Mouse (Mus musculus) telencephalon, adult 2 months (tissue): ENCODE measurements at regions not wholly inside any gene's neighbourhood (a gene's known extent, or its start where the extent isn't known, plus 50 kb on each side); places are given as distances from the start of the nearest gene placed in this dataset.

Source experiments
- DNase-seq: peaks from one replicate; pipeline ENCODE4 v3.0.0-alpha.2; 2011; ENCODE audit warnings: low read depth, low spot score

GRCm38 (mm10) chr6:25321446-25321845, 365.3 kb upstream of the Tmem229a start:
- DNase-seq, result no peak

GRCm38 (mm10) chr6:25320291-25320844, 364.3 kb upstream of the Tmem229a start:
- DNase-seq, result peak; percentile 6

GRCm38 (mm10) chr6:25307471-25307870, 351.4 kb upstream of the Tmem229a start:
- DNase-seq, result no peak

- no peak for DNase-seq
Observed at GRCm38 (mm10) chr6:25304844-25305504, 348.9 kb upstream of the Tmem229a start.

GRCm38 (mm10) chr6:25291613-25292012, 335.5 kb upstream of the Tmem229a start:
- DNase-seq, result no peak

GRCm38 (mm10) chr6:25287591-25287990, 331.5 kb upstream of the Tmem229a start:
- DNase-seq, result no peak

- no peak for DNase-seq
Observed at GRCm38 (mm10) chr6:25286313-25286712, 330.2 kb upstream of the Tmem229a start.

- no peak for DNase-seq
Observed at GRCm38 (mm10) chr6:25278509-25278908, 322.4 kb upstream of the Tmem229a start.

- no peak for DNase-seq
Observed at GRCm38 (mm10) chr6:25277703-25278447, 321.8 kb upstream of the Tmem229a start.

GRCm38 (mm10) chr6:25276221-25276620, 320.1 kb upstream of the Tmem229a start:
- no peak for DNase-seq

- peak; percentile 76 for DNase-seq
Observed at GRCm38 (mm10) chr6:25260559-25260958, 304.5 kb upstream of the Tmem229a start.

GRCm38 (mm10) chr6:25255762-25256161, 299.7 kb upstream of the Tmem229a start:
- DNase-seq, result peak; percentile 66

GRCm38 (mm10) chr6:25237021-25237420, 280.9 kb upstream of the Tmem229a start:
- DNase-seq, result no peak

- no peak for DNase-seq
Observed at GRCm38 (mm10) chr6:25236616-25237015, 280.5 kb upstream of the Tmem229a start.
